Mouse (Mus musculus) T-helper 17 cell (primary cell): ENCODE measurements around the gene Mpc1.
"Not testable (repeated sequence)": the region's sequence is repeated elsewhere in the genome, so short reads cannot be mapped to it uniquely, and the experiment has no call there.

Experiments used
- in situ Hi-C, 2 experiments: fragments of 300-600 bp; cut with MboI, MseI; formaldehyde crosslinking; loops; 1 replicate in 1 of 2; 2 replicates in 1 of 2; pipeline ENCODE4 v1.15.1; 2025; ENCODE audit warnings: high pct_unique_total_duplicates in 2 of 2

Mpc1 gene

GRCm38 (mm10) chr17:8316251-8316650, 33.5 kb downstream of the Mpc1 start:
- in situ Hi-C loops, result no loop called here

- in situ Hi-C loops, result loop anchor here in 1 of 2 experiments (5.0 kb wide), 1 partner anchor 45 kb away; no protein-coding TSS in a partner anchor
Measured at GRCm38 (mm10) chr17:8326877-8327276, 44.2 kb downstream of the Mpc1 start.

GRCm38 (mm10) chr17:8328511-8329174, 45.9 kb downstream of the Mpc1 start:
- in situ Hi-C loops, result loop anchor here in 1 of 2 experiments (5.0 kb wide), 1 partner anchor 44 kb away; no protein-coding TSS in a partner anchor

- in situ Hi-C loops, result no loop called here
Measured at GRCm38 (mm10) chr17:8330602-8331001, 47.9 kb downstream of the Mpc1 start.

GRCm38 (mm10) chr17:8337159-8337558, 54.5 kb downstream of the Mpc1 start, which contains the start of gene Prr18:
Prr18 (plus strand) TSS chr17:8337459.
- in situ Hi-C loops, result not testable (repeated sequence)

- in situ Hi-C loops, result no loop called here
Measured at GRCm38 (mm10) chr17:8339666-8340374, 57.1 kb downstream of the Mpc1 start.

- in situ Hi-C loops, result no loop called here
Measured at GRCm38 (mm10) chr17:8340407-8341359, 58.0 kb downstream of the Mpc1 start.

- in situ Hi-C loops, result no loop called here
Measured at GRCm38 (mm10) chr17:8341360-8341963, 58.8 kb downstream of the Mpc1 start.

- in situ Hi-C loops, result no loop called here
Measured at GRCm38 (mm10) chr17:8342706-8343105, 60.0 kb downstream of the Mpc1 start.

GRCm38 (mm10) chr17:8343416-8343815, 60.7 kb downstream of the Mpc1 start:
- in situ Hi-C loops, result no loop called here
